Comparison of ENCODE assay signal across 8 mouse cellular contexts in genomic region chr1:191275527-191275926, GRCm38 (mm10). TPM values are rescaled to one million over a fixed set of nuclear protein-coding genes. Genes with fewer than 3 reads are reported as not detected.
DNase-seq lines count a peak whose midpoint lies in the region; ATAC-seq and TF ChIP-seq lines count a peak whose summit lies in the region.

No protein-coding gene starts in this region.

- 5% methylated on average over 12 of the region's 12 CpGs for WGBS in heart, embryonic 10.5 days
- WGBS in kidney, postnatal 0 days = 6% methylated on average over 12 of the region's 12 CpGs

- ATAC-seq in kidney, postnatal 0 days (replicated peaks; ENCODE audit: low FRiP score, low read depth) = no peak; the same call in 1 of the 2 replicates

- H3K9me3 ChIP-seq in heart, embryonic 10.5 days = no peaks in the 10 kb centered on the region
- no peaks in the 10 kb centered on the region for H3K9me3 ChIP-seq in kidney, postnatal 0 days (replicated peaks; ENCODE audit: low read length)

- no peak overlapping the region for H3K4me2 ChIP-seq in kidney, postnatal 0 days (ENCODE audit: low read length)

- peaks cover 8% of the 10 kb centered on the region for H3K27me3 ChIP-seq in heart, embryonic 10.5 days (ENCODE audit: insufficient read depth, poor library complexity, severe bottlenecking)
- no peaks in the 10 kb centered on the region for H3K27me3 ChIP-seq in kidney, postnatal 0 days (ENCODE audit: insufficient read depth, low read length)

- H3K36me3 ChIP-seq in heart, embryonic 10.5 days = no peaks in the 10 kb centered on the region
- H3K36me3 ChIP-seq in kidney, postnatal 0 days (ENCODE audit: insufficient read depth, low read length) = no peaks in the 10 kb centered on the region

- H3K4me1 ChIP-seq in heart, embryonic 10.5 days = peaks cover 17% of the 10 kb centered on the region; the same call in 1 of the 2 replicates
- no peaks in the 10 kb centered on the region for H3K4me1 ChIP-seq in kidney, postnatal 0 days (replicated peaks; ENCODE audit: insufficient read depth, low read length)

- H3K27ac ChIP-seq in heart, embryonic 10.5 days = no peak overlapping the region
- no peak overlapping the region for H3K27ac ChIP-seq in kidney, postnatal 0 days

- peak; percentile 83 for DNase-seq in CD4-positive, CD25-positive, alpha-beta regulatory T cell, adult 2 months (ENCODE audit: low read depth, low spot score)
- DNase-seq in adrenal gland, adult 2 months = peak; percentile 89
- peak; percentile 39 for DNase-seq in embryo, embryonic 11.5 days (ENCODE audit: low read depth, low spot score)
- DNase-seq in heart, embryonic 10.5 days (ENCODE audit: low spot score) = peak; percentile 87
- DNase-seq in kidney, postnatal 0 days (ENCODE audit: low spot score) = peak; percentile 75
- peak; percentile 64 to 73 for DNase-seq in lung, adult 18-20 months
- peak; percentile 91 for DNase-seq in retina, embryonic 14.5 days (ENCODE audit: low spot score)
- peak; percentile 72 for DNase-seq in urinary bladder, adult 2 months (ENCODE audit: low spot score)

- no peak overlapping the region; the same call in 1 of the 2 replicates for H3K4me3 ChIP-seq in heart, embryonic 10.5 days
- H3K4me3 ChIP-seq in kidney, postnatal 0 days (replicated peaks; ENCODE audit: low read depth, low read length) = no peak overlapping the region

- H3K9ac ChIP-seq in kidney, postnatal 0 days (ENCODE audit: low read depth, low read length) = no peak overlapping the region

- TF ChIP-seq CTCF in kidney, postnatal 0 days (IDR thresholded peaks at IDR 0.05; ENCODE audit: low read depth) = peak; percentile 95

RNA-seq across cellular contexts. Expression of gene Nenf, which starts 42.5 kb away (rescaled TPM):
- total RNA-seq in adrenal gland, adult 2 months (2021) = 10 to 100 TPM; 78.7 to 94.3 TPM
- polyA plus RNA-seq in adrenal gland, adult 2 months (2012; rRNA removed) = 249 and 261 TPM in 2 replicates
- 78.2 and 78.6 TPM in 2 replicates for polyA plus RNA-seq in heart, embryonic 10.5 days (2016; fragmentation: Nextera tagmentation; extraction: Ambion mirVana)
- 140 and 144 TPM in 2 replicates for polyA plus RNA-seq in kidney, postnatal 0 days (2015; fragmentation: Nextera tagmentation; extraction: Ambion mirVana)
- polyA plus RNA-seq in urinary bladder, adult 2 months (2012; rRNA removed) = 180 and 193 TPM in 2 replicates

RNA-seq across cellular contexts. Expression of gene Tmem206, which starts 50.2 kb away (rescaled TPM):
- total RNA-seq in adrenal gland, adult 2 months (2021) = 1 to 10 TPM; 4.2 to 7.4 TPM
- polyA plus RNA-seq in adrenal gland, adult 2 months (2012; rRNA removed) = 4.0 and 4.1 TPM in 2 replicates
- 17.0 and 18.8 TPM in 2 replicates for polyA plus RNA-seq in heart, embryonic 10.5 days (2016; fragmentation: Nextera tagmentation; extraction: Ambion mirVana)
- 19.7 and 24.5 TPM in 2 replicates for polyA plus RNA-seq in kidney, postnatal 0 days (2015; fragmentation: Nextera tagmentation; extraction: Ambion mirVana)
- polyA plus RNA-seq in urinary bladder, adult 2 months (2012; rRNA removed) = 7.5 TPM in 2 replicates

RNA-seq across cellular contexts. Expression of gene Atf3, which starts 57.7 kb away (rescaled TPM):
- total RNA-seq in adrenal gland, adult 2 months (2021) = 1 to 10 TPM; 3.0 to 3.6 TPM
- 1.1 and 2.8 TPM in 2 replicates for polyA plus RNA-seq in adrenal gland, adult 2 months (2012; rRNA removed)
- 8.0 and 13.5 TPM in 2 replicates for polyA plus RNA-seq in heart, embryonic 10.5 days (2016; fragmentation: Nextera tagmentation; extraction: Ambion mirVana)
- 3.2 and 4.0 TPM in 2 replicates for polyA plus RNA-seq in kidney, postnatal 0 days (2015; fragmentation: Nextera tagmentation; extraction: Ambion mirVana)
- 4.6 and 9.8 TPM in 2 replicates for polyA plus RNA-seq in urinary bladder, adult 2 months (2012; rRNA removed)

Comparison
In these comparisons a context has a peak if more than half of its experiments do, and no peak if none do; other contexts are left out.
1. DNase-seq: peak in every context shown above with its lines; median percentile 91 in retina, embryonic 14.5 days; 89 in adrenal gland, adult 2 months; 87 in heart, embryonic 10.5 days; 83 in CD4-positive, CD25-positive, alpha-beta regulatory T cell, adult 2 months; 75 in kidney, postnatal 0 days; 72 in urinary bladder, adult 2 months; 68 in lung, adult 18-20 months; 39 in embryo, embryonic 11.5 days.